Mouse (Mus musculus): Measurements from ENCODE around the gene Paqr7.
A peak's percentile ranks its signal among the peaks of the same experiment; 100 is the strongest.

Gene Paqr7

DNA sequence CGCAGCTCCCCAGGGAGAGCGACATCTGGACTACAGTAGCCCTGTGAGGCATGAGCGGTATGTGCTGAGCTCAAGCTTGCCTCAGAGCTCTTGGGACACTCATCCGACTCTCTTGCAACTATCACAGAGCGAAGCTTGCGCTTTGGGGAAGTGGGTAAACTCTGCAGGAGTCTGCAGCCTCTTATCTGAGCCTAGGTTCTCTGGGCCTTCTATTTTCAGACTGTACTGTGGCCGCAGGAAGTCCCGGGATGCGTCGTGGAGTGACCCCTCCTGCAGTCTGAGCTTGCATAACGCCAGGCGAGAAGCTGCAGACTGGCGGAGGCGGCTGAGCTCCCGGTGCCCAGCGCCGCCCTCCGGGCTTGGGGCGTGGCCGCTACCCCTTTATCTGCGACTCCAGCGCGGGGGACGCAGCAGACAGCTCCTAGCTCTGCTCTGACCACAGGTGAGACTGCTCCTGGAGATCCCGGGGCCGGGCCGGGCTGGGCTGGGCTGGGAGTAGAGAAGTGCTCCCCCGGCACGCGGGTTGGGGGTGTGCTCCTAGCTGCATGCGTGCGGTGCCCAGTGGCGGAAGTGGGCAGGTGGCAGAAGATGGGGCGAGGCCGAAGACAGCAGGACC, at the start of gene Paqr7:
Gene Paqr7, plus strand, starts transcription at position 103 of the 616 bp plus-strand sequence.
- peak; percentile 88 for DNase-seq

DNA sequence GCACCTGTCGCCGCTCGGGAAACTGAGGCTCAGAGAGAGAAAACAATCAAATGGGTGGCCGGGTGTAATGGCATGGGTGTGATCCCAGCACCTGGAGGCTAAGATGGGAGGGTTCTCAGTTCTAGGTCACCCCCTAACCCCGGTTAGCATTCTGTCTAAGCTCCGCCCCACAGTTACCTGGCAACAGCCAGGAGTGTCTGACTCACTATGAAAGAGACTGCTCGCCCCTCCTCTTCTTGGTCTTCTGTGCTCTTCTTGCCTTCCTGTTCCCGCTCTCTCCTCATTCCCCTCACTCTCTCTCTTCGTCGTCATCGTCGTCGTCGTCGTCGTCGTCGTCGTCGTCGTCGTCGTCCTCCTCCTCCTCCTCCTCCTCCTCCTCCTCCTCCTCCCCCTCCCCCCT, 48.5 kb upstream of the Paqr7 start:
- DNase-seq, result no peak

DNA sequence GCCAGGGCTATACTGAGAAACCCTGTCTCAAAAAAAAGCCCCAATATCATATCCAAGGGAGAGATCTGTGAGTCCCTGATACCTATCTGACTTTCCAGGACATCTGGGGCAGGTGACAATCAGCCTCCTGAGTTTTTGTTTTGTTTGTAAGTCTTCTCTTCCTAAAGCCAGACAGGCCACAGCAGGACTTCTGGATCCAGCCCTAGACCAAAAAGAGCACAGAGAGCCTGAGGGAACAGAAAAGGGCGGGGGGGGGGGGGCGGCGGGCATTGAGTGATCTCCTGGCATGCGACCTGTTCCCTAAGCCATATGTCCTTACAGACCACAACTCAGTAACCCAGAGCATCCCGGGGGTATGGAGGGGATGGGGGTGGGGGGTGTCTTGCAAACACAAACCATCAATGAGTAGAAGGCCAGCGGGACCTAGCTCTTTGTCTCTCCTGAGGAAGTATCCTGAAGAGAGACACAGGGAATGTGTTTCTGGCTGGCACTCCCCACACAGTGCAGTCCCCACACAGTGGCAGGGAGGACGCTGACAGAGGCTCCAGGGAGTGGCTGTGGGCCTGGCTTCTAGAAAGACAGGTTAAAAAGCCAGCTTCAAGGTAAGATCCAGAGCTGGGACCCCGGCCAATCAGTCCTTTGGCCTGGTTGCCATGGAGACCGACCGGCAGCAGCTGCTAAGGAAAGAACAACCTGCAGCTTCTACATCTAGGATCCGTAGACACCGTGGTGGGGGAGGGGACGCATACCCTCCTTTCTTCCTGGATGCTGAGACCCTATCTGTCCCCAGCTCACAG, 46.7 kb upstream of the Paqr7 start:
- DNase-seq, result no peak

DNA sequence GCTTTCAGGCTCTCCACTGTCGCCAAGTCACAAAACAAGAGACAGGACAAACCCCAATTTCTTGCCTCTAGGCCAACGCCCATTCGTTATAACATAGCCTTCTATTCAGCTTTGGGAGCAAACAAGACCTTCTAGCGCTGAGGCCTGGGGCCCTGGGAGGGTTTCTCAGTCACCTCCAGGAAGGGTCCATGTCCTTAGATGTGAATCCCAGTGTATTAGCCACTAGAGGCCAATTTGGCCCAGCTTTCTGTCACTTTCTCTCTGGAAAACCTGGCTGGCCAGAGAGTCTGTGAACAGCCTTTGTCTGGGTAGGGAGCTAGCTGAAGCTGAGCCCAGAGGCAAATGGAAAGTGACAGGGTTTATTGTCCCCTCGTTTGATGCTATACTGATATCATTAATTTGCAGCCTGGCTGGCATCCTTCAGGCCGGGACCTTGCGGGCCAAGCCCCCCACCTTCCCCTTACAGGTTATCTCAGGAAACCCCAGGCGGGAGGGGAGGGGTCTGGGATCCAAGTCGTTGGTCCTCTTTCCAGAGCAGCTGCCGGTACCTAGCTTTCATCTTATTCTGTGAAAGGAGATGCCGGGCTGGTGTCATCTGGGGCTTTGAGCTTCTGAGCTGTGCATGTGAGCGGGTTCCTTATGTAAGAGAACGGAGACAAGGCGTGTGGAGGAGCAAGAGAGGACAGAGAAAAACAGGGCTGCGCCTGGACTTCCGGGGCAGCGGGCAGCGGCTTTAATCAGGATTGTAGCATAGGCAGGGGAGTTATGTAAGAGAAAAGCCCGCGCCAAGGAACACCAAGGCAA, 45.9 kb upstream of the Paqr7 start:
- DNase-seq, result peak; percentile 82

DNA sequence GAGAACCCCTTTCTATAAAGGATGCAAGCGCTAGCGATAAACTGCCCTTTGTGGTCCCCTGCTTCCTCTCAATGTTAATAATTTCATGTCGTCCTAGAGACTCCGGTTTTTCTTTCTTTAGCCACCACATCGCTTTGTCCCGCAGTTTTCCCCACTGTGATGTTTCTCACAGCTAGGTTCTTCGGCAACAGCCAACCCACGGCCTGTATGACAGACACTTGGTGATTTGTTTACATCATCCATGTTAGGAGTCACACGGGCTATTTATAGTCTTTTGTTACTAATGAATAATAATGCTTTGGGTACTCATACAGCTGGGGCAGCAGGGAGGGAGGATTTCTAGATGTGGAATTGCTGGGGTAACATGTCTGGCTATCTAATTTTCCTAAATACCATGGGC, 45.0 kb upstream of the Paqr7 start:
- no peak for DNase-seq

DNA sequence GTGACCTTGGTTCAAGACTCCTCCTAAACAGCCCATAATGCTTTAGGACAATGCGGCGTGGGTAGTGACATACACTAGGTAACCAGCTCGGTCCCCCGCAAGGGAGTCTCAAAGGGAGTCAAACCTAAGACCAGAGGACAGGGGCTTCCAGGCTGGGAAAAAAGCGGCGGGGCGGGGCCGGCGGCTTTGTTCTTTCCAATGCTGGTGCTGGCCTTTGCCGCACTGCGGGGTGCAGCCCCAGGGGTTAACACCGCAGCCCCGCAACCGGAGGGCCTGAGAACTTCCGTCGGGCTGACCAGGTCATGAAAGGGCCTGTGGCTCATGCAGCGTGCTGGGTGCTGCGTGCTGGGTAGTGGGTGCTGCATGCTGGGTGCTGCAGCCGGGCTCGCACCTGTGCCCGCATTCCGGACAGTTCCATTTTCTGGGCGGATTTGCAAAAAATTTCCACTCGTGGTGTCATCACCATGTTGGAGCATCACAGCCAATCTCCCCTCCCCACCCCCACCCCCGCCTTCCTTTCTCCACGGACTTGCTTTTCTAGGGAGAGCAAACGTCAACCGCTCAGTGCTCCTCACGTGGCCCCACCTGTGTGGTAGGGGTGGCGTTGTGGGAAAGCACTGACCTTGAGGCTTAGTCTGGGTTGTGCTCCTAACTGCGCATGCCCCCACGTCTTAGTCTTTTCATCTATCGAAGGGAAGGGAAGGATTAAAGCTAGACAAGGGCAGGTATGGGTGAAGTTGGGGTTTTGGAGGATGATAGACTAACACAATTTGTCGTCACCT, 42.7 kb upstream of the Paqr7 start:
- DNase-seq, result no peak

DNA sequence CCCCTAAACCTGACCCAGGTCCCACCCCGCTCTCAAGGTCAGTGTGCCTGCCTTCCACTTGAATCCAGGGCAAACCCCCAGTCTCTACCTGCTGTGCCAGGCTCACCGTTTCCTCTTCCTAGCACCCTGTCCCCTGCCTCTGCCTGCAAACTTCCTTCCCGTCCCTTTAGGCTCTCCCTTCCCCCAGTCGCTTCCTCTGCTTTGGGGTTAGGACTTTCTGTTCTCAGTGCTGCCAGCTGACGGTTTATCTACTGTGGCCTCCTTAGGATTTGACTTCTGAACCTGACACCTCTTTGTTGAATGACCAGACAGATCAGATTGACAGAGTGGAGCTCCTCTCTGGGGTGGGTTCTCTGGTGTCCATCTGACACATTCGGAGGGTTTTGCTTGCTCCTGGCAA, 41.2 kb upstream of the Paqr7 start:
- DNase-seq, result no peak

DNA sequence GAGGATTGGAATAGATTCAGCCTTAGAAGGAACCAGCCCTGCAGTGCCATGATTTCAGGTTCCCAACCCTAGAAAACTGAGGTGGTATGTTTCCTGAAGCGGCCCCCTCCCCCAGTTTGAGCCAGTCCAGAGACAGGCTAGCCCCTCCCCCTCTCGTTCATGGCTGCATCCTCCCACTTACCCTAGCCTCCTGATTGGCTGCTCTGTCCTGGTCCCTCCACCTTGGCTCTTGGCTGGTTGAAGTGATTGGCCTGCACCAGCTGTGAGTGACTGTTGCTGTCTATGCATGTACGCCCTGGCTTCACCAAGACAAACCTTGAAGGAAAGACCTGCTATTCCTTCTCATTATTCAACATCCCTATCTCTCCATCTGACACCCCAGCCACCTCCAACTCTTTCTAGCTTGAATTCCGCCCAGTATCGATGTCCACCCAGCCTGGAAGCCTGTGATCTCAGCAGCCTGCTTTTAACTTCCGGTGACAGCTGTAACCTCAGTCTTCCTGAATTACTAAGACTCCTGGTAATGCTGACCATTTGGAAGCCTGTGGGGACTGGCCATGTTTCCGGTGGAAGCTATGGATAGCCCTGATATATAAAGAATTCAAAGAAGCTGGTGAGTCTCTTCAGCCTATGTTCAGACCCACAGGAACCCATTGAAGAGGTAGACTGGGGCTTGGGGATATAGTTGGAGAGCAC, 39.2 kb upstream of the Paqr7 start:
- no peak for DNase-seq

DNA sequence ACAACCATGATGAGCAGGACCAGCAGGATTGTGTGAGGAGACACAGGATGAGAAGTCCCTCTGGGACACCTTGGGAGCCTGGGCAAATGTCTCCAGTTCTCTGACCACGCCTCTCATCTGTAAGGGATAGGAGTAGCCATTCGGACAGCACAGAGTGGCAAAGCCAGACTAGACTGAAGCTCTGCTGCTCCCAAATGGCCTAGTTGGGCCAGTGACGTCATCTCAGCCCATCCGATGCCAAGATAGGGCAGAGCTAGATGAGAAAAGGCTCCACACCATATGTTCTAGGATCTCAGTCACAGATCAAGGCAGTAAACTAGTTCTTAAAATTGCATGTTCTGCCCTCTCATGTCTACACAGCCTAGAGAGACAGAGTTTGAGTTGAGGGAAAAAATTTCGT, 37.6 kb upstream of the Paqr7 start:
- no peak for DNase-seq

DNA sequence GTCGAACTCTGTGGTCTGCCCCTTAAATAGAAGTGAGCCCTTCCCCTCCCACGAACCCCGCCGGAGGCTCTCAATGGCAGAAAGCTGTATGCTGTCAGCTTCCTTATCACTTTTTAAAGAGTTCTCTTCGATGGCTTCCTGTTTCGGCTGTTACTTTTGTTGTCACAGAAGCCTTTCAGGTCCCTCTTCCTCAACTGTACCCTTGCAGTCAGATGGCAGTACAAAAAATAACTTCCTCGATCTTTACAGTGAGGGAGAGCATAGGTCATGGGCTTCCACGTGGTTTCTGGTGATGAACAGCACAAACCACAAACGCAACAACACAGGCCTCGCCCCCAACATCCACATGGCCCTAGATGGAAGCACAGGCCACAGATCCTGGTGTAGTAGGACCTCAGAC, 36.2 kb upstream of the Paqr7 start:
- DNase-seq, result no peak

DNA sequence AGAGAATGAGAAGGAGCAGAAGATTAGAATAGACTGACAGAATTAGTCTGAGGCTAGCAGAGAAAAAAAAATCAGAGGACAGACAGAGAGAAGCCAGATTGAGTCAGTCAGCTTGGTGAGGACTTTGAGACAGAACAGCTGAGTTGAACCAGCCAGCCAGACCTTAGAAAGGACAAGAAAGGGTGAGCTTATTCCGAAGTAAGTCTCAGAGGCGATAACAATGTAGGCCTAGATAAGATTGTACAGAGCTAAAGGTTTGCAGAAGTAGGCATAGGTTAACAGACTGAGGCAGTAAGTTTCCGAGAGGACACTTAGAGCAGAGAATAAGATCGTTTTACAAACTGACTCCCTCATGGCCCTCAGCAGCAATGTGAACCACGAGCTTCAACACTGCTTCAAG, 35.2 kb upstream of the Paqr7 start:
- DNase-seq, result no peak

DNA sequence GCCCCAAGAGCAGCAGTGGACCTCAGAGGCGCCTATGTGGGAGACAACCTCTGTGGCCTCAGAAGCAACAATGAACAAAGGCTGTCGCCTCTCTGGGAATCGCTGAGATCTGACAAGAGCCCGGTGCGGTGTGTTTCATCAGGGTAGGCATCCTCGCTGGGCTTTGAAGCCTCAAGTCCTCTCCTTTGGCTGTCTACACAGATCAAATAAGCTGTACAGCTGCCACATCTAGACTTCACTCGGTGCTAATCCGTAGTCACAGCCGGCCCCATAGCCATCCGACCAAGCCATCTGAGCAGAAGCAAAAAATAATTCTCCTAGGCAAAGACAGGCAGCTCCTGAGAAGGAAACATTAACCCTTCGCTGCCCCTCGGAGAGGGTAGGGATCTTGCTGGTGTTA, 30.7 kb upstream of the Paqr7 start:
- no peak for DNase-seq

DNA sequence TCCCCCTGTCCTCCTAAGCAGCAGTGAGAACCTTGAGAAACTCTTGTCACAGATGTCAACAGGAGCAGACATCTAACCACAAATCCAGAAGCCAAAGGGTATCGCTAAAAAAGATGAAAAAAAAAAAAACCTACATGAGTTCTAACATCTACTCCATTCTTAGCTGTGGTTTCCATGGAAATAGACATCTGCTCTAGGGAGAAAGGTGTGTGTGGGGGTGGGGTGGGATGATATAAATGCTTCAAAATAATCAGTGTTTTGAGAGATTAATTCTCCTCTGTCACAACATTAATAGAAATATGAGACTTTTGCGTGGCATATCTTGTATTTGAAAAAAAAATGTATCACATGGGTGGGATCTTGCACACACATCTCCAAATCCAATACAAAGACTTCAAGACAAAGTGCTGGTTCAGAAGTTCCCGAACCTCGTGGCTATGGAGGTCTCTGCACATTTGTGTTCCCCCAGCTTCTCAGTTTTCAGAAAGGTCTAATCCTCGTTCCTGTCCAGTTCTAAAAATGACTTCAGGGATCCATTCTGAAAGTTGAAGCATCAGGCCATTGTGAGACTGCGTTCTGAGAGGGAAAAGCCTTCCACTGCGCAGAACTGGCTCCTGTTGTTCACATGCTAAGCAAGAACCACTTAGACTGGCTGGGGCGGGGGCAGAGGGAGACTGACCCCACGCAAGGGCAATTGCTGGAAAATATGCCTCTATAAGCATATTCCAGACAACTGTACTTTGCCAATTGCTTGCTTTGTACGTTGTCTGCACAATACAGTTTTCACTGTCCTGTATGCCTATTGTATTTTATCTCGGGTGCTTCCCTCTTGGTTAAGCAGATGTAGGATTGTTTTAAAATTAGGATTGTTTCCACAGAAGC, 29.9 kb upstream of the Paqr7 start:
- DNase-seq, result no peak

DNA sequence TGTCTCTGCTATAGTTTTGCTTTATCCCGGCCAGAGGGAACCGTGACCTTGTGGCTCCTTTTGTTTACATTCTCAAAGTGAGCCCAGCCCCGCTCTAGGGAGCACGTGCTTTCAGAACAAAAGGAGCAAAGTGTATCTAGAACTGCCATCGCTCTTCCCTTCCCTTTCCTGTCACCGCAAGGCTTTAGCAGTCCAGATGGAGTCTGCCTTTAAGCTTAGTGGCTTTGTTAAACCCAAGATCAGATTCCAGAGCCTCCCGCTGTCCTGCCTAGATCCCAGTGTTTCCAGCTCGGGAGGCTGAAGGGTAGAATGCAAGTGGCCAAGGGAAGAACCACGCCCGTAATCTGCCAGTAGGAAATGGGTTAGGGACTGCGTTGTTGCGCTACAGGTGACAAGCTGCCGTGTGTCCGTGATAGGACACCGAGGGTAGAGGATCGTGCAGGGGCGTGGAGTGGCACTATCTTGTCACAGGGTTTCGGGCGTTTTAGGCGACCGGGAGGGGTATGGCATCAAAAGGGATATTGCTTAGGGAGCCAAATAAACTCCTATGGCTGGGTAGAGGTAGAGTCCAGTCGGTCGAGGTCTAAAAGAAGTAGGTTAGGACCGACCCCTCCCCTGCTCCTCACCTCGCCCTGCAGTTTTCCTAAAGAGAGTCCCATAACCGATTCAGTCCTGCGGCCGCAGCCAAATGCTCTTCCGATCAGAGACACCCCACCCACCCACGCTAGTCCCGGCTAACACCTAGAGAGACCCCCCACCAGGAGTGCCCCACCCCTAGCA, 28.9 kb upstream of the Paqr7 start:
- no peak for DNase-seq

DNA sequence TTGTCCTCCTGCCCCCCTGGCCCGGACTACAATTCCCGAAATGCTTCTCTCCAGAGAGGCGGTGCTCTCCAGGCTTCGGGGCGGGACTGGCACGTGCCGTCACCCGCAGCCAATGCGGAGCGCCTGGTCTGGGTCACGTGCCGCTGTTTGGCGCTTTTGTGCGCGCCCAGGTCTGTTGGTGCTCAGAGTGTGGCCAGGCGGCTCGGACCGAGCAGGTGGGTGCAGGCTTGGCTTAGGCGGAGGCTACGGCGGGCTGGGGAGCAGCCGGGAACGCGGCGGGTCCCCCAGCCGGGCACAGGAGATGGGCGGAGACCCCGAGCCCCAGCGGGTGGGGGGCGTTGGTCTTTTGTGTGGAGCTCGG, 28.3 kb upstream of the Paqr7 start, which contains the start of gene Stmn1:
Gene Stmn1, plus strand, starts transcription at position 106 of the 361 bp plus-strand sequence.
- peak; percentile 97 for DNase-seq

DNA sequence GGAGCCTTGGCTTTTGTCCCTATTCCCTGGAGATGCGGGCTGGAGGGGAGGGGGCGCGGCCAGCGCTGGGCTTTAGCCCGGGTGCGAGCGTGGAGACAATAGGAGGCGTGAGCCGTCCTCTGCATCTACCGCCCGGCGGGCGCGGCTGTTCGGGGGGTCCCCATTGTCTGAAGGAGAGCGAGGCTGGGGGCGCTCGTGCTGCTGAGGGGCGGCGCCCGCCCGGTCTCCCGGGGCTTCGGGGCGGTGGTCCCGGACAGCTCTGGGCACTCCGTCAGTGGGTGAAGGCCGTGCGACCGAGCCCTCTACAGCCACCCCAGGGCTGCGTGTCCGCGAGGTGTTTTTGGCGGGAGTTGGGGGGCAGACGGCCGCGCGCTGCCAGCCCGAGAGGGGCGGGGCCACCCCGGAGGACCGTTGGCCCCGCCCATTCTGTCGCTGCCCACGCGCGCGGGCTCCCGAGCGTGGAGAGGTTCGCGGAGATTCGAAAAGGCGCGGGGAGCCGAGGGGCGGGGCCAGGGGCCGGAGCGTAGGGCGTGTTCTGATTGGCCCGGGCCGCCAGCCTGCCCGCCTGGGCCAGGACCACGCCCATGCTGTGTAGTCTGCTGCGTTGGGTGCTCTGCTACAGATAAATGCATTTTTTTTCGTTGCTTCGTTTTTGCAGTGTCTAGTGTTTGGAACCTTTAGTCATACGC, 27.8 kb upstream of the Paqr7 start:
- DNase-seq, result peak; percentile 96

DNA sequence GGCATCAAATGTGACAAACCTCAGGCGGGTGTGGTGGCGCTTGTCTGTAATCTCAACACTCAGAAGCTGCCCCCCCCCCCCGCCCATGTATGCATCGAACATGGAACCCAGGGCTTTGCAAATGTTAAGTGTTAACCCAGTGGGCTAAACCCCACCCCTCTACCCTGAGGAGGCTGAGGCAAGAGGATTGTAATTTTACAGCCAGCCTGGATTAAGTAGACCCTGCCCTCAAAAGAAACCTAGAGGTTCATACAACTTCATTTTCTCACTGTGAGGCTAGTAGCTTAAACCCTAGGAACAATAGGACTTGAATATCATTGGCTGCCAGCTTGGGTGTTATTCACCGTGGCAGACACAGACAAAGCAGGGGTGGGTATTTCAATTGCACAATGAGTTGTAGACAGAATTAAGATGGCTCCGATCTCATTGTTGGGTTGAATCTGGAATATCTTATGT, 27.1 kb upstream of the Paqr7 start:
- DNase-seq, result no peak

DNA sequence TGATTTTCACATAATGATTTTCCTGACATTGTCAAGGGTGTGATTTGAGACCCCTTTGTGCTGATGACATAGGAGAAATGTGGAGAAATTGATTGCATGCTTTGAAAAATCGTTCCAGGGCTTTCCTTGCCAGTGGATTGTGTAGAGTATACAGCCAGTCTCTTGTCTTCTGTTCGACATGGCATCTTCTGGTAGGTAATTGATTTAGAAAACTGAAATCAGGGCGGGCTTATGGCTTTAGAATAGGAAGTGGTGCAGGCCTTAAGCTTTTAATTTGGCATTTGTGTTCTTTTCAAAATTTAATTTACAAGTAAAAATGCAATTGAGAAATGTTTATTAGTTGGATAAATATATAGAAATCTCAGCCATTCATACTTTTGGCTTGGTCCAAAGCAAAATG, 26.5 kb upstream of the Paqr7 start:
- DNase-seq, result no peak

DNA sequence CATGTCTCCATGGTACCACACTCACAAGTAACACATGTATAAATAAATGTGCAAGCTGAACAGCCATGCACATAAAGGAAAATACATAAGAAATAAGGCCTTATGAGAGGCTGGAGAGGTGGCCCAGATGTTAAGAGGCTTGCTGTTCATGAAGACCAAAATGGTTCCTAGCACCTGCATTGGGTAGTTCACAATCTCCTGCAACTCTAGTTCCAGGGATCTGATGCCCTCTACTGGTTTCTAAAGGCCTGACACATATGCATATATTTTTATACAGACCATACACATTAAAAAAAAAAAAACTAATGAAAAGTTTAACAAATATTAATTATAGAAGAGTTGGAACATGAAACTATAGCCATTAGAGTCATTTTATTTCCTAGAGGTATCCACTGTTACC, 25.0 kb upstream of the Paqr7 start:
- no peak for DNase-seq

DNA sequence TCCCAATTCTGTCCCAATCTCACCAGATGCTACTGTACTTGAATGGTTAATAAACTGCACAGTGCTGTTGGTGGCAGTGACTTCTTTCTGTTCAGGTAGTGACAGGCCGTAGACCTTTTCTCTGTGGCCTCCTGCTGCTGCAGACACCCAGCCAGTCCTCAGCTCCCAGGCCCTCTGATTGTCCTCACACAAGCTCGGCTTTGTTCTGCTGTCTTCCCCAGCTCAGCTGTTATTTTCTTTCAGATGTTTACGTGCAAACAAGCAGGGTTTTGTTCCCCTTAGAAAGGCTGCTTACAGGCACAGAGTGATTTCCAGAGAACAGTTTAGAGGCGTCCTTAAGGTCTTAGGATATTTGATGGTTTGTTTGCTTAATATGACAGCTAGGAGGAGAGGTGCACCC, 22.7 kb upstream of the Paqr7 start:
- DNase-seq, result no peak
